Mouse (Mus musculus) kidney, adult 2 months (tissue): ENCODE measurements at regions not wholly inside any gene's neighbourhood (a gene's known extent, or its start where the extent isn't known, plus 50 kb on each side); places are given as distances from the start of the nearest gene placed in this dataset.

Experiments
- CTCF ChIP-seq: fragments of 200-500 bp; conservative IDR thresholded peaks from 2 replicates; pipeline ENCODE4 v1.5.1; 2011; ENCODE audit warnings: low read depth, mild to moderate bottlenecking, control low read depth, low read length, moderate library complexity, mixed read lengths; ENCODE audit not compliant: insufficient read depth, insufficient read length
- POLR2A ChIP-seq: fragments of 200-500 bp; IDR thresholded peaks from one replicate; pipeline ENCODE4 v1.6.1; 2011; ENCODE audit warnings: low read depth, low read length, control low read depth

DNA sequence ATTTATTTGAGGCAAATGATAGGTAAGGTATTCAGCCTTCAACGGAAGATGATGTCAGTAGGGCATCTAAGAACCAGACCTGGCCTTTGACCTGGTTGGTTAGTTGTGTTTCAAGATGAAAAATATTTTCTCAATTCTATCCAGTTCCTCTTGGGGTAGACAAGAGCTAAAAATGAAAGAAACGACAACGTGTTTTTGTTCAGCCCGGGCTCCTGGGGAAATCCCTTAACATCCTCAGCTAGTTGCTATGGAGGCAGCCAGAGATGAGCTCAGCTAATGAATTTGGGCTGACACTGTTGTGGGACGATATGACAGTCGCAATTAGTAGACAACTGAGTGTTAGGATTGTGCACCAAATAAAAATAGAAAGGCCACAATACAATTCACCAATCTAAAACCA lies 80.6 kb upstream of the Bmp2k start:
- TF ChIP-seq CTCF, result no peak
- no peak for TF ChIP-seq POLR2A
